Mouse (Mus musculus) lung, embryonic 14.5 days (tissue): ENCODE results near the gene Ebpl. TPM values are rescaled to one million over a fixed set of nuclear protein-coding genes. Genes with fewer than 3 reads are reported as not detected.

Source experiments
- ATAC-seq: fragments of 200-750 bp; cut with Nextera tagmentation; 2 replicates; pipeline ENCODE4 v1.8.0; 2017; ENCODE audit warnings: mild to moderate bottlenecking, moderate TSS enrichment, moderate library complexity; ENCODE audit not compliant: insufficient read depth
- DNase-seq: peaks from one replicate; pipeline ENCODE4 v3.0.0-alpha.2; 2015
- H3K27ac ChIP-seq: fragments of 300-500 bp; sonication (generic); 2 replicates; pipeline ENCODE4 v1.5.1; 2014; ENCODE audit warnings: low read depth, mild to moderate bottlenecking, moderate library complexity
- H3K27me3 ChIP-seq: fragments of 300-500 bp; sonication (generic); 2 replicates; pipeline ENCODE4 v1.6.1; 2014; ENCODE audit warnings: low read length, control low read depth; ENCODE audit not compliant: insufficient read depth
- H3K36me3 ChIP-seq: fragments of 300-500 bp; sonication (generic); 2 replicates; pipeline ENCODE4 v1.6.1; 2014; ENCODE audit warnings: control low read depth; ENCODE audit not compliant: insufficient read depth
- H3K4me1 ChIP-seq: fragments of 300-500 bp; sonication (generic); 2 replicates; pipeline ENCODE4 v1.6.1; 2014; ENCODE audit warnings: antibody characterized with exemption, control low read depth; ENCODE audit not compliant: insufficient read depth
- H3K4me2 ChIP-seq: fragments of 300-500 bp; sonication (generic); 2 replicates; pipeline ENCODE4 v1.6.1; 2014; ENCODE audit warnings: mild to moderate bottlenecking
- H3K4me3 ChIP-seq: fragments of 300-500 bp; sonication (generic); 2 replicates; pipeline ENCODE4 v1.5.1; 2014; ENCODE audit warnings: low read depth, low read length
- H3K9ac ChIP-seq: fragments of 300-500 bp; sonication (generic); 2 replicates; pipeline ENCODE4 v1.6.1; 2014
- H3K9me3 ChIP-seq: fragments of 300-500 bp; sonication (generic); 2 replicates; pipeline ENCODE4 v1.6.1; 2016; ENCODE audit warnings: low read depth, low read length, control low read depth
- CTCF ChIP-seq: IDR thresholded peaks from 2 replicates; pipeline ENCODE4 v1.5.1; 2016; ENCODE audit warnings: antibody characterized with exemption, low read depth
- WGBS: fragments of 180-500 bp; shearing (Covaris S2); extraction: QIAGEN DNeasy Blood & Tissue Kit; methylation state at CpG from one replicate; pipeline ENCODE4 v1.1.7; 2014; 5-methylcytosine and 5-hydroxymethylcytosine counted together
- polyA plus RNA-seq: library from polyadenylated mRNA; unstranded; fragments of >200 nt; fragmentation: Nextera tagmentation; extraction: Ambion mirVana; gene quantifications from 2 replicates; pipeline ENCODE4 v1.2.1, GENCODE M21; 2014

Ebpl gene
- polyA plus RNA-seq: 8.8 and 9.4 TPM in 2 replicates

GRCm38 (mm10) chr14:61360131-61360980 lies at the start of gene Ebpl:
Gene Ebpl (minus strand): TSS chr14:61360439.
- Histone ChIP-seq H3K36me3 (0 out of 2 replicates have a peak, but pooled peaks cover 3% of the 10 kb centered on the region), H3K4me3 (peak within 1 kb of the TSS; percentile 62), H3K9ac (peak within 1 kb of the TSS; percentile 74), H3K27ac (peak within 1 kb of the TSS; percentile 86), H3K4me1 (0 out of 2 replicates have a peak, but pooled peaks cover 5% of the 10 kb centered on the region), H3K27me3 (no peaks in the 10 kb centered on the region), H3K9me3 (no peaks in the 10 kb centered on the region), H3K4me2 (peak within 1 kb of the TSS; percentile 66)
- no peak for TF ChIP-seq CTCF
- DNase-seq (peak; percentile 96), ATAC-seq (peak; percentile 98)
- 1% methylated on average over 40 of the region's 40 CpGs for WGBS

GRCm38 (mm10) chr14:61410020-61410419 lies 49.8 kb upstream of the Ebpl start:
- ATAC-seq: no peak
- no peak overlapping the region for H3K9ac ChIP-seq
- no peak overlapping the region for H3K4me3 ChIP-seq
- H3K36me3 ChIP-seq: no peaks in the 10 kb centered on the region
- 53% methylated on average over 2 of the region's 2 CpGs for whole genome bisulfite sequencing
- no peak for DNase-seq
- H3K27me3 ChIP-seq: no peaks in the 10 kb centered on the region
- no peaks in the 10 kb centered on the region for H3K9me3 ChIP-seq
- no peaks in the 10 kb centered on the region for H3K4me1 ChIP-seq
- no peak overlapping the region for H3K4me2 ChIP-seq
- no peak for TF ChIP-seq CTCF
- H3K27ac ChIP-seq: no peak overlapping the region

- 92% methylated on average over 3 of the region's 3 CpGs for WGBS
- Histone ChIP-seq H3K4me3 (no peak overlapping the region), H3K4me1 (no peaks in the 10 kb centered on the region), H3K27ac (no peak overlapping the region), H3K36me3 (0 out of 2 replicates have a peak, but pooled peaks cover 2% of the 10 kb centered on the region), H3K27me3 (no peaks in the 10 kb centered on the region), H3K9me3 (no peaks in the 10 kb centered on the region), H3K4me2 (no peak overlapping the region), H3K9ac (no peak overlapping the region)
- DNase-seq (no peak), ATAC-seq (no peak)
- TF ChIP-seq CTCF: no peak
These were observed 46.8 kb upstream of the Ebpl start for GRCm38 (mm10) chr14:61407055-61407454.

GRCm38 (mm10) chr14:61405761-61406160 lies 45.5 kb upstream of the Ebpl start:
- Histone ChIP-seq H3K9me3 (no peaks in the 10 kb centered on the region), H3K27me3 (no peaks in the 10 kb centered on the region), H3K4me2 (no peak overlapping the region), H3K4me1 (no peaks in the 10 kb centered on the region), H3K4me3 (no peak overlapping the region), H3K27ac (no peak overlapping the region), H3K36me3 (0 out of 2 replicates have a peak, but pooled peaks cover 7% of the 10 kb centered on the region), H3K9ac (no peak overlapping the region)
- no peak for TF ChIP-seq CTCF
- DNase-seq (no peak), ATAC-seq (no peak)

- DNase-seq: no peak
- WGBS: 83% methylated on average over 3 of the region's 3 CpGs
These were observed 44.7 kb upstream of the Ebpl start for GRCm38 (mm10) chr14:61404941-61405340.

DNA sequence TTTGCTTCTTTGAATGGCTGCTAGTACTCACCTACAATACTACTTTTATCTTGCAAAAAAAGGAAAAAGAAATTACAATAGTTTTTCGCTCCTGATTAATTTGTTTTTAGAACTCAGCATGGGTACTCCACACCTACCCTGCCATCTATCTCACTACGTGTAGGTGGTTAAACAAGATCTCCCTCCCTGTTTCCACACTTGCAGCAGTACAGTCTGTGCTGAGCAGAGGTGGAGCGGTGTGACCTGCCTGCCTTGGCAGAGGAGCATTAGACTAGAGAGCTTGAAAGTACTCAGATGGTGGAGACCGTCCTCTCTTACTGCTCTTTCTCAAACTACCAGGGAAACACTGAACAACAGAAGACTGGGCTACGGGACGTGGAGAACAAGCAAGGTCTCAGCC lies 34.5 kb upstream of the Ebpl start:
- Histone ChIP-seq H3K36me3 (peaks cover 16% of the 10 kb centered on the region), H3K27me3 (no peaks in the 10 kb centered on the region), H3K4me1 (no peaks in the 10 kb centered on the region), H3K4me2 (no peak overlapping the region), H3K4me3 (no peak overlapping the region), H3K9ac (no peak overlapping the region), H3K27ac (no peak overlapping the region), H3K9me3 (no peaks in the 10 kb centered on the region)
- DNase-seq (no peak), ATAC-seq (no peak)
- no peak for TF ChIP-seq CTCF
- WGBS: 84% methylated on average over 6 of the region's 6 CpGs

More at GRCm38 (mm10) chr14:61404941-61405340, 44.7 kb upstream of the Ebpl start:
- Histone ChIP-seq H3K9ac (no peak overlapping the region), H3K4me3 (no peak overlapping the region), H3K36me3 (0 out of 2 replicates have a peak, but pooled peaks cover 11% of the 10 kb centered on the region), H3K27me3 (no peaks in the 10 kb centered on the region), H3K4me2 (no peak overlapping the region), H3K27ac (no peak overlapping the region), H3K9me3 (no peaks in the 10 kb centered on the region), H3K4me1 (no peaks in the 10 kb centered on the region)
- no peak for ATAC-seq
- no peak for TF ChIP-seq CTCF

- H3K9me3 ChIP-seq: no peaks in the 10 kb centered on the region
- no peak overlapping the region for H3K9ac ChIP-seq
- DNase-seq: no peak
- no peak overlapping the region for H3K27ac ChIP-seq
- WGBS: 82% methylated on average over 3 of the region's 3 CpGs
- H3K4me2 ChIP-seq: no peak overlapping the region
- H3K27me3 ChIP-seq: no peaks in the 10 kb centered on the region
- TF ChIP-seq CTCF: no peak
- H3K36me3 ChIP-seq: peaks cover 24% of the 10 kb centered on the region
- ATAC-seq: no peak
- no peaks in the 10 kb centered on the region for H3K4me1 ChIP-seq
- no peak overlapping the region for H3K4me3 ChIP-seq
These were observed 30.3 kb upstream of the Ebpl start for GRCm38 (mm10) chr14:61390586-61390985.
